Mouse (Mus musculus) lung, postnatal 0 days (tissue): ENCODE measurements around the gene Gm21028.
"Not testable (repeated sequence)": the region's sequence is repeated elsewhere in the genome, so short reads cannot be mapped to it uniquely, and the experiment has no call there.

Experiments
- CTCF ChIP-seq: IDR thresholded peaks from 2 replicates; pipeline ENCODE4 v1.5.1; 2016; ENCODE audit warnings: antibody characterized with exemption, mild to moderate bottlenecking
- EP300 ChIP-seq: IDR thresholded peaks from 2 replicates; pipeline ENCODE4 v1.6.1; 2016; ENCODE audit warnings: antibody characterized with exemption, mild to moderate bottlenecking, control low read depth

GRCm38 (mm10) chr7:42591311-42591710 lies 12.9 kb upstream of the Gm21028 start:
- not testable (repeated sequence) for TF ChIP-seq CTCF, EP300
